Mouse (Mus musculus) midbrain, postnatal 0 days (tissue): ENCODE measurements around the gene Elac2. TPM values are rescaled to one million over a fixed set of nuclear protein-coding genes. Genes with fewer than 3 reads are reported as not detected.

Experiments
- ATAC-seq: fragments of 200-750 bp; cut with Nextera tagmentation; 2 replicates; pipeline ENCODE4 v1.8.0; 2017; ENCODE audit warnings: moderate number of reproducible peaks, mild to moderate bottlenecking, moderate TSS enrichment, moderate library complexity; ENCODE audit not compliant: low FRiP score
- DNase-seq: peaks from one replicate; pipeline ENCODE4 v3.0.0-alpha.2; 2015; ENCODE audit warnings: low spot score
- H3K27ac ChIP-seq: fragments of 300-500 bp; sonication (generic); 2 replicates; pipeline ENCODE4 v1.5.1; 2014; ENCODE audit warnings: low read depth, mild to moderate bottlenecking, low read length, mixed read lengths
- H3K27me3 ChIP-seq: fragments of 300-500 bp; sonication (generic); 2 replicates; pipeline ENCODE4 v1.6.1; 2014; ENCODE audit warnings: low read length, control low read depth, mixed read lengths; ENCODE audit not compliant: insufficient read depth
- H3K36me3 ChIP-seq: fragments of 300-500 bp; sonication (generic); 2 replicates; pipeline ENCODE4 v1.6.1; 2014; ENCODE audit warnings: low read length, control low read depth, mixed read lengths; ENCODE audit not compliant: insufficient read depth
- H3K4me1 ChIP-seq: fragments of 300-500 bp; sonication (generic); 2 replicates; pipeline ENCODE4 v1.6.1; 2014; ENCODE audit warnings: mild to moderate bottlenecking, control low read depth, antibody characterized with exemption, low read length, mixed read lengths; ENCODE audit not compliant: insufficient read depth
- H3K4me2 ChIP-seq: fragments of 300-500 bp; sonication (generic); 2 replicates; pipeline ENCODE4 v1.6.1; 2014; ENCODE audit warnings: low read depth, mild to moderate bottlenecking, low read length, mixed read lengths; ENCODE audit not compliant: poor library complexity, severe bottlenecking
- H3K4me3 ChIP-seq: fragments of 300-500 bp; sonication (generic); 2 replicates; pipeline ENCODE4 v1.5.1; 2014; ENCODE audit warnings: low read depth, mild to moderate bottlenecking, low read length, moderate library complexity
- H3K9ac ChIP-seq: fragments of 300-500 bp; sonication (generic); replicated peaks from 2 replicates; pipeline ENCODE4 v1.6.1; 2014; ENCODE audit warnings: mild to moderate bottlenecking, low read length, moderate library complexity, mixed read lengths; ENCODE audit not compliant: poor library complexity, severe bottlenecking
- H3K9me3 ChIP-seq: fragments of 300-500 bp; sonication (generic); 2 replicates; pipeline ENCODE4 v1.6.1; 2016; ENCODE audit warnings: low read length, control low read depth
- CTCF ChIP-seq: IDR thresholded peaks from 2 replicates; pipeline ENCODE4 v1.5.1; 2016; ENCODE audit warnings: antibody characterized with exemption, mild to moderate bottlenecking
- WGBS: fragments of 180-500 bp; shearing (Covaris S2); extraction: QIAGEN DNeasy Blood & Tissue Kit; methylation state at CpG from one replicate; pipeline ENCODE4 v1.1.7; 2014; 5-methylcytosine and 5-hydroxymethylcytosine counted together
- polyA plus RNA-seq: library from polyadenylated mRNA; unstranded; fragments of >200 nt; fragmentation: Nextera tagmentation; extraction: Ambion mirVana; gene quantifications from 2 replicates; pipeline ENCODE4 v1.2.1, GENCODE M21; 2015
- total RNA-seq: library from RNA; depleted of rRNA; stranded (reverse); fragments of >200 nt; gene quantifications from 2 replicates; pipeline ENCODE4 v1.2.3, GENCODE M21; 2014

The Elac2 gene
- total and polyA plus RNA-seq, 2 experiments from 2014 or later = 23.4 to 34.5 TPM

DNA sequence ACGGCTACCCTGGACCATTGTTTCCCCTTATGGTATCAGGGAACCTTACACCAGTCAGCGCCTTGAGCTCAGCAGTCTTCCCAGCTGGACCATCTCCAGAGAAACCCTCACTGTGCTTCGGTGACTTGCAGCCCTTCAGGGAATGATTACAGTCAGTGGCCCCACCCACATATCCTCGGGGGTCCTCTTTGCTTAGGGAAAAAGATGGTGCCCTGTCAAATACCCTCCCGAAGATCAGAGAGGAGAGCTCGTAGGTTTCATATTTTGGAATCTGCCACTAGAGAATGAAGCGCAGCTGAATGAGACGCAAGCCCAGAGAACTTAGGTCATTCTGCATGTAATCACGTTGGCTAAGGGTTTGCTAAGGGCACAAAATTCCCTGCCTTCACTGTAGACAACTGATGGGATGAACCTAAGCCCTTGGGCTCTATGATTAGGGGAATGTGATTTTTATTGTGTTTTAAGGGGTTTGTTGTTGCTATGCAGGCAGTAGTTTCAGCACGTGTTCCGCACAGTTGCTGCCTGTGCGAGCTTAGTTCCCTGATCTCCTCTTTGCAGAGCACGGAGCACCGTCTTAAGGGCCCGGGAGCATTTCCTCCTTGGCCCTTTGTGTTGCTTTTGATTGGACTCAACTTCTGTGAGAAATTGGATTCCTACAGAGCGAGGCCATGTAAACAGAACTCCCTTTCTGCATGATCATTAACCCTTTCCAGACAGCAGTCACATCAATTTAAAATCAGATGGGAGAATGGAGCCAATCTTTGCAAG is 21.7 kb upstream of the Elac2 start:
- no peak for ATAC-seq

DNA sequence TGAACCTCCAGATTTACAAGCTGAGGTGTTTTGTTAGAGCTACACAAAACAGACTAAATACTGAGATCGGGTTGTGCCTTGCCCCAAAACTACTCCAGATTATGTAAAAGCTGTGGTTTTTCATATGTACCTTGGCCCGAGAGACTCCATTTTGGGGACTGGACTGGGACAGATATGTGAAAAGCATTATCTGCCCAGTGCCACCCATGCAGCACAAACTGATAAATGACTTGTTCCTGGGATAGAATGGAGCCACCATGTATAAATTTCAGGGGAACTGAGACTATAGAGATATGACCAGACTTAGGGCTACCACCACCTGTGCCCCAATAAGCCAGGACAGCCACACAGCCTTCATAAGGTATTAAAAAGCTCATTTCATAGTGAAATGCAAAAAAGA is 16.2 kb upstream of the Elac2 start:
- H3K9ac ChIP-seq = no peak overlapping the region
- 96% methylated on average over 2 of the region's 2 CpGs for WGBS

More for the DNA sequence above, 21.7 kb upstream of the Elac2 start:
- no peaks in the 10 kb centered on the region for H3K36me3 ChIP-seq
- H3K4me3 ChIP-seq = peak overlapping the region; percentile 12; the same call in 1 of the 2 replicates
- DNase-seq = peak; percentile 14
- no peaks in the 10 kb centered on the region for H3K27me3 ChIP-seq
- no peak overlapping the region for H3K27ac ChIP-seq
- H3K9me3 ChIP-seq = no peaks in the 10 kb centered on the region
- 10% methylated on average over 16 of the region's 16 CpGs for WGBS
- no peak for TF ChIP-seq CTCF
- H3K4me2 ChIP-seq = peak overlapping the region; percentile 35
- no peak overlapping the region for H3K9ac ChIP-seq
- no peaks in the 10 kb centered on the region for H3K4me1 ChIP-seq

GRCm38 (mm10) chr11:64968507-64968906 is 10.3 kb upstream of the Elac2 start:
- Histone ChIP-seq H3K4me2 (no peak overlapping the region), H3K4me1 (no peaks in the 10 kb centered on the region), H3K27me3 (peaks cover 10% of the 10 kb centered on the region; the same call in 1 of the 2 replicates), H3K4me3 (no peak overlapping the region), H3K27ac (no peak overlapping the region), H3K9ac (no peak overlapping the region), H3K36me3 (no peaks in the 10 kb centered on the region), H3K9me3 (no peaks in the 10 kb centered on the region)
- TF ChIP-seq CTCF = peak; percentile 98
- peak; percentile 92 for DNase-seq
- 4% methylated on average over 3 of the region's 3 CpGs for WGBS
- ATAC-seq = peak; percentile 78

More for the DNA sequence above, 16.2 kb upstream of the Elac2 start:
- Histone ChIP-seq H3K4me2 (no peak overlapping the region), H3K4me3 (no peak overlapping the region), H3K27me3 (no peaks in the 10 kb centered on the region), H3K36me3 (no peaks in the 10 kb centered on the region), H3K9me3 (no peaks in the 10 kb centered on the region), H3K4me1 (no peaks in the 10 kb centered on the region), H3K27ac (no peak overlapping the region)
- no peak for TF ChIP-seq CTCF
- DNase-seq (no peak), ATAC-seq (no peak)

DNA sequence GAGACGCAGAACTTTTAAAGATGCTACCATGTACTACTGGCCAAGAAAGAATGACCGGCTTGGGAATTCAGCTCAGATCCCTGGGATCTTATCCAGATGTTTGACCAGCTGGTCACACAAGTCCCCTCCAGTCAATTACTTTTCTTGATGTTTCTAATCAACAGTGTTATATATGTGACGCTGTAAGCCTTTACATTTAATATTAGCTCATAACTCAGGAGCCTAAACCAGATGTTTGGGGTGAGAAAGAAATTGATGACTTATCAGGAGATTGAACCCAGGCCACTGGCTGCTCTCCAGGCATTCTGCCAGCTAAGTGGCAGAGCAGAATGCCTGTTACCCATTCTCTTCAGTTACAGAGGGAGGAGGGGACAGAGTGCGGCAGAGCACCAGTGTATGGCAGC is 9.9 kb upstream of the Elac2 start:
- no peaks in the 10 kb centered on the region for H3K4me1 ChIP-seq
- 65% methylated on average over 4 of the region's 4 CpGs for WGBS
- no peaks in the 10 kb centered on the region for H3K36me3 ChIP-seq
- ATAC-seq (no peak), DNase-seq (no peak)
- no peak overlapping the region for H3K9ac ChIP-seq
- H3K9me3 ChIP-seq = no peaks in the 10 kb centered on the region
- no peak overlapping the region for H3K4me3 ChIP-seq
- H3K4me2 ChIP-seq = no peak overlapping the region
- H3K27ac ChIP-seq = no peak overlapping the region
- TF ChIP-seq CTCF = no peak
- peaks cover 10% of the 10 kb centered on the region; the same call in 1 of the 2 replicates for H3K27me3 ChIP-seq

- peaks cover 17% of the 10 kb centered on the region; the same call in 1 of the 2 replicates for H3K27me3 ChIP-seq
- WGBS = 82% methylated on average over 3 of the region's 3 CpGs
- no peak overlapping the region for H3K4me2 ChIP-seq
- ATAC-seq = no peak
- H3K4me3 ChIP-seq = no peak overlapping the region
- H3K9ac ChIP-seq = no peak overlapping the region
- no peaks in the 10 kb centered on the region for H3K9me3 ChIP-seq
- H3K4me1 ChIP-seq = no peaks in the 10 kb centered on the region
- H3K27ac ChIP-seq = no peak overlapping the region
- no peak for TF ChIP-seq CTCF
- no peaks in the 10 kb centered on the region for H3K36me3 ChIP-seq
- no peak for DNase-seq
Measured at GRCm38 (mm10) chr11:64971471-64971988, 7.3 kb upstream of the Elac2 start.

DNA sequence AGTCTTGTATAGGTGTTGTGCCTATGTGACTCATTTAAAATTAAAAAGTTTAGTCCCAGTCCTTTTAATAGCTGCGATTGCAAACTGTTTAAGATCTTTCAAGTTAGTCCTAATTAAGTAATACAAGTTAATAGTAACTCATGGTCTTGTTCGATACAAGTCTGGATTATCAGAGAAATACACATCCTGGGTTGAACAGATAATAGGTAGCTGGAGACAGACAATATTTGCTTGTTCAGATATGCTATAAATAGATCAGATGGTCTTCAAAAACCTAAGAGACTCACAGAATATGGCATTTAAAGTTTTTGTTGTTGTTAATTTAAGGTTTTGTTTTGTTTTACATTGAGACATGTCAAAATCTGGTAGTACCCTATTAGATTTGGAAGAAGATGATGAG is 6.4 kb upstream of the Elac2 start:
- WGBS = 74% methylated on average over 2 of the region's 2 CpGs
- Histone ChIP-seq H3K4me3 (no peak overlapping the region), H3K9ac (no peak overlapping the region), H3K27me3 (peaks cover 17% of the 10 kb centered on the region; the same call in 1 of the 2 replicates), H3K4me2 (no peak overlapping the region), H3K27ac (no peak overlapping the region), H3K4me1 (no peaks in the 10 kb centered on the region), H3K36me3 (no peaks in the 10 kb centered on the region), H3K9me3 (no peaks in the 10 kb centered on the region)
- DNase-seq = no peak
- TF ChIP-seq CTCF = no peak
- ATAC-seq = no peak
